Mouse (Mus musculus): ENCODE measurements around the gene Maats1.
A peak's percentile ranks its signal among the peaks of the same experiment; 100 is the strongest.

Gene Maats1

GRCm38 (mm10) chr16:38341396-38342324, at the start of gene Maats1:
TSS of gene Maats1 (minus strand) at chr16:38342143.
- peak; percentile 83 for DNase-seq (ENCODE audit: low spot score)

GRCm38 (mm10) chr16:38390322-38390721, 48.4 kb upstream of the Maats1 start:
- no peak for DNase-seq (ENCODE audit: low spot score)

- DNase-seq (ENCODE audit: low spot score) = no peak
Measured at GRCm38 (mm10) chr16:38389284-38389893, 47.4 kb upstream of the Maats1 start.

- DNase-seq (ENCODE audit: low spot score) = no peak
Measured at GRCm38 (mm10) chr16:38388757-38389156, 46.8 kb upstream of the Maats1 start.

- no peak for DNase-seq (ENCODE audit: low spot score)
Measured at GRCm38 (mm10) chr16:38387389-38387788, 45.4 kb upstream of the Maats1 start.

GRCm38 (mm10) chr16:38385700-38386099, 43.8 kb upstream of the Maats1 start:
- DNase-seq (ENCODE audit: low spot score) = no peak

GRCm38 (mm10) chr16:38385184-38385634, 43.3 kb upstream of the Maats1 start:
- no peak for DNase-seq (ENCODE audit: low spot score)

- DNase-seq (ENCODE audit: low spot score) = no peak
Measured at GRCm38 (mm10) chr16:38383683-38384082, 41.7 kb upstream of the Maats1 start.

GRCm38 (mm10) chr16:38379926-38380325, 38.0 kb upstream of the Maats1 start:
- DNase-seq (ENCODE audit: low spot score) = no peak

GRCm38 (mm10) chr16:38379493-38379892, 37.5 kb upstream of the Maats1 start:
- DNase-seq (ENCODE audit: low spot score) = no peak

- no peak for DNase-seq (ENCODE audit: low spot score)
Measured at GRCm38 (mm10) chr16:38379088-38379487, 37.1 kb upstream of the Maats1 start.

GRCm38 (mm10) chr16:38378591-38378990, 36.6 kb upstream of the Maats1 start:
- DNase-seq (ENCODE audit: low spot score) = no peak

GRCm38 (mm10) chr16:38377546-38377945, 35.6 kb upstream of the Maats1 start:
- no peak for DNase-seq (ENCODE audit: low spot score)

GRCm38 (mm10) chr16:38376841-38377249, 34.9 kb upstream of the Maats1 start:
- DNase-seq (ENCODE audit: low spot score) = no peak

GRCm38 (mm10) chr16:38376163-38376840, 34.4 kb upstream of the Maats1 start:
- DNase-seq (ENCODE audit: low spot score) = peak; percentile 69

- DNase-seq (ENCODE audit: low spot score) = no peak
Measured at GRCm38 (mm10) chr16:38375182-38375581, 33.2 kb upstream of the Maats1 start.

GRCm38 (mm10) chr16:38374379-38375140, 32.6 kb upstream of the Maats1 start:
- no peak for DNase-seq (ENCODE audit: low spot score)

- no peak for DNase-seq (ENCODE audit: low spot score)
Measured at GRCm38 (mm10) chr16:38373941-38374340, 32.0 kb upstream of the Maats1 start.

GRCm38 (mm10) chr16:38373439-38373838, 31.5 kb upstream of the Maats1 start:
- no peak for DNase-seq (ENCODE audit: low spot score)

GRCm38 (mm10) chr16:38372876-38373275, 30.9 kb upstream of the Maats1 start:
- no peak for DNase-seq (ENCODE audit: low spot score)

- DNase-seq (ENCODE audit: low spot score) = no peak
Measured at GRCm38 (mm10) chr16:38371705-38372296, 29.9 kb upstream of the Maats1 start.

Measured in retina, embryonic 14.5 days (tissue).